Comparison of ENCODE assay signal across 8 mouse cellular contexts in the genomic region with DNA sequence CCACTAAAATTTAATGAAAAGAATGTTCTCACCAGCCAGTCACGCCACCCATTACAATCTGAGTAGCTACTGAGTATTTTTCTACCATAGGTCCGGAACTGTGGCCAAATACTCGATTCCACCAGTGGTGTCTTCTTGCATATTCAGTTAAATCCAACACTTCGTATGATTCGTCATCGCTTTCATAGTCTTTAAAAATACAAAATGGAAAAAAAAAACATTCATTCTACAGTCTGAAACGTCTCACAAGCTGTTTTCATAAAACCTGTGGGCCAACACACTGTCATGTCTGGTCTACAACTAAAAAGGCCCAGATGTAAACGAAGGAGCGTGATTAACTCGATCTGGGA. TPM values are rescaled to one million over a fixed set of nuclear protein-coding genes. Genes with fewer than 3 reads are reported as not detected.
A peak's percentile ranks its signal among the peaks of the same experiment; 100 is the strongest.
DNase-seq lines count a peak whose midpoint lies in the region; ATAC-seq and TF ChIP-seq lines count a peak whose summit lies in the region.

No protein-coding gene starts in this region.

- no peaks in the 10 kb centered on the region for H3K4me1 ChIP-seq in ES-Bruce4 (ENCODE audit: control insufficient read depth, insufficient read depth, low read length)
- no peaks in the 10 kb centered on the region for H3K4me1 ChIP-seq in forebrain, embryonic 16.5 days (replicated peaks; ENCODE audit: control insufficient read depth, insufficient read depth, low read length)
- H3K4me1 ChIP-seq in liver, postnatal 0 days (ENCODE audit: insufficient read depth): no peaks in the 10 kb centered on the region

- peak overlapping the region; percentile 44 for H3K27ac ChIP-seq in ES-Bruce4 (ENCODE audit: insufficient read depth, low read length)
- peak overlapping the region; percentile 77 for H3K27ac ChIP-seq in forebrain, embryonic 16.5 days (ENCODE audit: low read length)
- peak overlapping the region; percentile 87 for H3K27ac ChIP-seq in liver, postnatal 0 days (ENCODE audit: low read depth)

- H3K9me3 ChIP-seq in ES-Bruce4 (replicated peaks; ENCODE audit: control insufficient read depth, insufficient read depth, low read length, poor library complexity, severe bottlenecking): no peaks in the 10 kb centered on the region
- no peaks in the 10 kb centered on the region for H3K9me3 ChIP-seq in forebrain, embryonic 16.5 days (ENCODE audit: control insufficient read depth, low read length)
- no peaks in the 10 kb centered on the region for H3K9me3 ChIP-seq in liver, postnatal 0 days (ENCODE audit: low read length)

- TF ChIP-seq POLR2A in ES-Bruce4 (IDR thresholded peaks at IDR 0.05; ENCODE audit: insufficient read depth, low read length): no peak

- H3K27me3 ChIP-seq in ES-Bruce4 (ENCODE audit: control insufficient read depth, insufficient read depth, low read length, poor library complexity, severe bottlenecking): no peaks in the 10 kb centered on the region
- no peaks in the 10 kb centered on the region for H3K27me3 ChIP-seq in forebrain, embryonic 16.5 days (replicated peaks; ENCODE audit: control insufficient read depth, insufficient read depth, low read length)
- H3K27me3 ChIP-seq in liver, postnatal 0 days (ENCODE audit: insufficient read depth, low read length): no peaks in the 10 kb centered on the region

- WGBS in forebrain, embryonic 16.5 days: 17% methylated on average over 10 of the region's 10 CpGs
- WGBS in liver, postnatal 0 days (ENCODE audit: insufficient replicate concordance): 38% methylated on average over 10 of the region's 10 CpGs

- peak overlapping the region; percentile 53 for H3K4me2 ChIP-seq in forebrain, embryonic 16.5 days (ENCODE audit: low read length)
- H3K4me2 ChIP-seq in liver, postnatal 0 days (ENCODE audit: low read depth, low read length): peak overlapping the region; percentile 71

- H3K9ac ChIP-seq in ES-Bruce4 (ENCODE audit: low read depth, poor library complexity, severe bottlenecking): 0 out of 2 replicates have a peak overlapping the region, but pooled peaks have one; percentile 29
- H3K9ac ChIP-seq in forebrain, embryonic 16.5 days (replicated peaks; ENCODE audit: low read depth, low read length): peak overlapping the region; percentile 64
- H3K9ac ChIP-seq in liver, postnatal 0 days (replicated peaks): peak overlapping the region; percentile 73

- intact Hi-C loops in heart, postnatal 25 days (cut with DNase I): loop anchor here (10.0 kb wide), 1 partner anchor 46 kb away; no protein-coding TSS in a partner anchor
- intact Hi-C loops in gastrocnemius, postnatal 36 days (cut with DNase I): no loop called here

- no peak for TF ChIP-seq EP300 in ES-Bruce4 (IDR thresholded peaks at IDR 0.05; ENCODE audit: insufficient read depth, low read depth, low read length)
- no peak for TF ChIP-seq EP300 in liver, postnatal 0 days (IDR thresholded peaks at IDR 0.05; ENCODE audit: low read depth)

- no peaks in the 10 kb centered on the region for H3K36me3 ChIP-seq in ES-Bruce4 (ENCODE audit: control insufficient read depth, insufficient read depth, low read length, poor library complexity, severe bottlenecking)
- H3K36me3 ChIP-seq in forebrain, embryonic 16.5 days (ENCODE audit: control insufficient read depth, insufficient read depth): no peaks in the 10 kb centered on the region
- no peaks in the 10 kb centered on the region for H3K36me3 ChIP-seq in liver, postnatal 0 days (replicated peaks; ENCODE audit: insufficient read depth, low read length)

- ATAC-seq in forebrain, embryonic 16.5 days: no peak
- no peak for ATAC-seq in liver, postnatal 0 days
- no peak for ATAC-seq in megakaryocyte-erythroid progenitor cell, adult 5-6 weeks (replicated peaks; ENCODE audit: low FRiP score, low TSS enrichment, poor library complexity, severe bottlenecking)

- H3K4me3 ChIP-seq in ES-Bruce4 (ENCODE audit: low read depth, low read length): peak overlapping the region; percentile 92; the same call in 1 of the 2 replicates
- H3K4me3 ChIP-seq in forebrain, embryonic 16.5 days (replicated peaks; ENCODE audit: low read length): peak overlapping the region; percentile 55
- peak overlapping the region; percentile 63 for H3K4me3 ChIP-seq in liver, postnatal 0 days (ENCODE audit: low read depth, low read length)

- DNase-seq in heart, adult 9 months (ENCODE audit: low spot score in 2 of 2): peak; percentile 0 to 4
- no peak for DNase-seq in heart, postnatal 25 days (ENCODE audit: low spot score)
- DNase-seq in liver, postnatal 0 days: no peak
- no peak for DNase-seq in left cerebral cortex, adult 11 months (ENCODE audit: low spot score)
- DNase-seq in gastrocnemius, postnatal 36 days: no peak

- no peak for TF ChIP-seq CTCF in ES-Bruce4 (IDR thresholded peaks at IDR 0.05; ENCODE audit: low read depth, low read length)
- TF ChIP-seq CTCF in liver, postnatal 0 days (IDR thresholded peaks at IDR 0.05; ENCODE audit: low read depth): no peak

RNA-seq across cellular contexts. Expression of gene Fundc1, which starts 0.9 kb away (rescaled TPM):
- total RNA-seq in heart, postnatal 25 days (2021): 10 to 100 TPM; 27.0 to 27.3 TPM
- 31.3 and 34.4 TPM in 2 replicates for polyA plus RNA-seq in ES-Bruce4 (2011; ENCODE audit: insufficient read depth, insufficient read length, low read depth, missing spikeins)
- 60.5 and 70.8 TPM in 2 replicates for polyA plus RNA-seq in forebrain, embryonic 16.5 days (2015; fragmentation: Nextera tagmentation; extraction: Ambion mirVana)
- 13.9 and 14.0 TPM in 2 replicates for polyA plus RNA-seq in liver, postnatal 0 days (2015; fragmentation: Nextera tagmentation; extraction: Ambion mirVana)
- 10 to 100 TPM; 21.4 to 23.5 TPM for total RNA-seq in gastrocnemius, postnatal 36 days (2021)
- 14.8 and 16.9 TPM in 2 replicates for total RNA-seq in megakaryocyte-erythroid progenitor cell, adult 5-6 weeks (2014; fragmentation: Nextera tagmentation)
- 27.7 and 39.4 TPM in 2 replicates for total RNA-seq in megakaryocyte-erythroid progenitor cell, adult 5-6 weeks (2017)

Comparison
In these comparisons a context has a peak if more than half of its experiments do, and no peak if none do; other contexts are left out.
1. DNase-seq: peak in heart, adult 9 months (2 of 2); none in heart, postnatal 25 days (single experiment), liver, postnatal 0 days (single experiment), left cerebral cortex, adult 11 months (single experiment) and gastrocnemius, postnatal 36 days (0 of 2).
2. Peak in every context shown above with its lines, with median percentiles within 50 percentile points of each other: H3K27ac ChIP-seq, H3K4me3 ChIP-seq and H3K9ac ChIP-seq.